Mouse (Mus musculus) heart, adult 11 months (tissue): Measurements from ENCODE around the gene Gatd1.
A peak's percentile ranks its signal among the peaks of the same experiment; 100 is the strongest.

Source experiments
- DNase-seq: peaks from one replicate; pipeline ENCODE4 v3.0.0; 2022

Gatd1 gene

DNA sequence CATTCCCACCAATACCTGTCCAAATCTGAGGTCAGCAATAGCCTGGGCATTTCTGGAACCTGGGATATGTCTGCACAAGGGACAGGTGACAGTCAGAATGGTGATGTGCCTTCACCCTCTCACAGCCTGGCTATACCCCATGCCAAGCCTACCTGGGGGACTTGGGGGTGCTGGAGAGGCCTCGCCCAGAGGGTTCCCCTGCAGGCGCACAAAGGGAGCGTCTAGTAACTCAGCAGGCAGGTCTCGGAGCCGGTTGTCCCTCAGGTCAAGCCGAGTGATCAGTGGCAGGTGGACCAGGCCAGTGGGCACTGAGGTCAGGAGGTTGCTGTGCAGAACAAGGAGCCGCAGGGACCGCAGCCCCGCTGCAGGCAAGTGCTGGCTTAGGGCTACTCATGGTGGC is 27.5 kb upstream of the Gatd1 start:
- peak; percentile 93 for DNase-seq

DNA sequence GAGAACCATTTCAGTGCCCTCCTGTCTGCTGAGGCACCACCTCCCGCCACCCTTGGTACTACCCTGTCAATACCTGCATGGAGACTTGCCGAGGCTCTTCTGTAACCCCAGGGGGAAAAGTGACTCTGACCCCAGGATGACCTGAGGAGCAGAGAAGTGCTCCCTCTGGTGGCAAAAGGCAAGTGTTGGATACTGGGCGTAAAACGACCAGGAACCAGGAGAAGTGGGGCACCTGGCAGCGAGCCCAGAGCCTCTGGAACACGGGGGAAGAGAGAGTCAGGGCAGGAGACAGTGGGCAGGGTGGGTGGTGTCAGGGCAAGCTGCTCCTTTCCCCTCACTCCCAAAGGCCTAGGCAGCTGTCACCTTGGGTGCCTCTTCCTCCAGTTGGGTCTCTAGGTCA is 26.7 kb upstream of the Gatd1 start:
- DNase-seq, result peak; percentile 96

DNA sequence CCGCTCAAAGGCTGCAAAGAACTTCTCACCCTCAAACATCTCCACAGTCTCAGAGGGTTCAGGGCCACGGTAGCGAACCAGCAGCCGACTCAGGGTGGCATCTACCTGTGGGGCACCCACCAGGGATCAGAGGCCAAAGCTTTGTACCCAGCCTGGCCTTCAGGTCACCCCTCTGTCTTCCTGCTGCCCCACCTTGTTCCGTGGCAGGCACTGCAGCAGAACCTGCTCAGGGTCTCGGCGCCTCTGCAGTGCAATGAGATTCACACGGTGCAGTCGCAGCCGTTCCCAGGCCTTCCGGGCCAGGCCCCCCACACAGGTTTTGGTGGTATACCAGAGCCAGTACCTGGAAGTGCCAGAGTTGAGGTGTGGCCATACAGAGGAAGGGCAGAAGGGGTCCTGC is 25.9 kb upstream of the Gatd1 start:
- peak; percentile 92 for DNase-seq

DNA sequence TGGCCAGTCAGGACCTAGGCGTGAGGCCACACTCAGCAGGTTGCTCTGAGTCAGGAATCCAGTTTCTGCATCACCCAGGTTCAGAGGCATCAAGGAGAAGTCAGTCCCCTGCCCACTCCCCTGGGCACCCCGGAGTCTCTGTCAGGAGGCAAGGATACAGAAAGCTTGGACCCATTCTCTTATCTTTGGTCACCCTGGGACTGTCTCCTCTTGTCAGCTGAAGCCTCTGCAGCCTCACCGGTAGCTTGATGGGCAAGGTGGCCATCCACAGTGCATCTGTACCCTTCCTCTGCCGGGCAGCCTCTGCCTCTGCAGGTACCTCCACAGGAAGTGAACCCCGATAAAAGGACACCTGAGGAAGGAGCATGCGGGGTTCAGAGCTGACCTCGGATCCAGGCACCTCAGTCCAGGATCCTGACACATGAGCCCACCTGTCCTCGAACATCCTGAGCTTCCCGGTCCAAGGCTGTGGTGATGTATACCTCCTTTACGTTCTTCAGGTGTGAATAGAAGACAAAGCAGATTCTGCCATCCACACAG is 25.3 kb upstream of the Gatd1 start:
- peak; percentile 84 for DNase-seq

DNA sequence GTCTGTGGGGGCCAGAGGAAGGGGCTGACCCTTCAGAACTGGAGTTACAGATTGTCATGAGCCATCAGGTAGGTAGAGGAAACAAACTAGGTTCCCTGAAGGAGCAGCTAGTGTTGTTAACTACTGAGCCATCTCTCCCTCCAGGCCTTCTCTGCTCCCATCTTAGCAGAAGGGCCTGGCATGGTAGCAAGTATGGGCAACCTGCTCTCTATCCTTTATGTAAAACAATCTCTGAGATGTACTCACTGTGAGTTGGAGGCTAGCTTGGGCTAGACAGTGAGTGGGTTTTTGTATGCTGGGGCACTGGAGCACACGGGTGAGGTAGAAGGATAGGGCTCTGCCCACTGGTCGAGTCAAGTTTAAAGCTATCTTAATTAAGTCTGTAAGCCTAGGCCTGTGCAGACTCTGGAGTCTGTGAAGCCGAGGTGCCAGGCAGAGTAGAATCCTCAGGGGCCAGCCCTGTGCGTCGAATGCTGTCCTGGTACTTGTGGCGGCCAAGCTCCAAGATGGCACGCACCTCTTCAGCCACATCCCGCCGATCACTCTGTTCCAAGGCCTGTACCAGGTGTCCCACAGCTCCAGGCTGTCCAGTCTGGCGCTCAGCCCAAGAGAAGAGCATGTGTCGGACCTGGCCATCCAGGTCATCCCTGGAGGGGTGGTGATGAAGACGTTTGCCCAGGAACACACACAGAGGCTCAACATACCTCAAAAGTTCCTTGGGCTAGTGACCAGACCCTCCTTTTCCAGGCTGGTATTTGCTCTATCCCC is 24.4 kb upstream of the Gatd1 start:
- DNase-seq, result peak; percentile 91

DNA sequence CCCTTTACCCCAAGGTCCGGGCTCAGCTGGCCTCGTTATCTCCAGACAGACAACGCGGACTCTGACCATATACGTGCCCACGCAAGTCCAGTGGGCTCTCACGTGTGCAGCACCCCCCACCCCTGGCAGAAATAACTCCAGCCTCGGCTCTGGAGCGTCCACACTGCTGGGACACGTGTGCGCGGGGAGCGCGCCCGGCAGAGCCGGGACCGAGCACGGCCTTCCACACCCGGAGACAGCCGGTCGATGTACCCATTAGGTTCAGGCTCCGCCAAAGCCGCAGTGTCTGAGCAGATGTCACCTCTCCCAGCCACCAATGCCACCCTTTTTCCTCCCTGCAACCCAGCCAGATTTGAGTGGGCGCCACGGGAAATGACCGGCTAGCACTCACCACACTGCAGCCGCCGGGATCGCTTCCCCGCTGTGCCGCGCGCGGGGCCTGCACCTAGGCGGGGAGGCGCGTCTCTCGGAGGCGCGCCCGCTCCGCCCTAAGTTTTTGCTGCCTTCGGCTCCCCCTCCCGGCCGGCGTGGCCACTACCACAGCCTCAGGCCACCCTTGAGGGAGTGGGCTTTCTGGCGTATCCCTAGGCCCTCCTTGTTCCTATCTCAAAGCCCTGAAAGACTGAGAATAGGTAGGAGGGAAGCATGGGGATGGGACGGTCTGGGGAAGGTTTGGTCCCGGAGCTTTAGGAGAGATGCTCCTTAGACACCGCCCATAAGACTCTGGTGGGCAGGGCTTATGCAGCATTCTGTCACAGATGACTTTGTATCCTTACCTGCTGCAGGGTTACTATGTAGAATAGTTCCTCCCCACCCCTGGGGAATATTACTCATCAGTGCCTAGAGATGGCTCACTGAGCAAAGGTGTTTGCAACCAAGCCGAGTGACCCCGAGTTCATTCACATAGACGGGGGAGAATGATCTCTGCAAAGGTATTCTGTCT is 23.5 kb upstream of the Gatd1 start, which contains the start of gene Slc25a22:
Gene Slc25a22 (minus strand): TSS at position 715 of the 943 bp plus-strand sequence.
- peak; percentile 99 for DNase-seq

DNA sequence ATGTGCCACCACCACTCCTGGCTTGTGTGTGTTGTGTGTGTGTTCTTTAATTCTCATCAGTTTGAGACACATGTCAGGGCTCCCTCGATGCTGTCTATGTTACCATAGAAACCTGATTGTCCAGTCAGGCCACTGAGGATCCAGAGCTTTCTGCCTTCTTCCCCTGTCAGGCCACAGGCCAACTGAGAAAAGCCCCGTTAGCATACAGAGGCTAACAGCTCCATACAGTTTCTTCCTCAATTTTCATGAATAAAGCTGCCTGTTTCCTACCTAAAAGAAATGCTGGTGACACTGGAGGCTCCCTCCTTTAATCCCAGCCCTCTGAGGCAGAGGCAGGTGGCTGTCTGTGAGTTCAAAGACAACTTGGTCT is 22.6 kb upstream of the Gatd1 start:
- DNase-seq, result peak; percentile 90

DNA sequence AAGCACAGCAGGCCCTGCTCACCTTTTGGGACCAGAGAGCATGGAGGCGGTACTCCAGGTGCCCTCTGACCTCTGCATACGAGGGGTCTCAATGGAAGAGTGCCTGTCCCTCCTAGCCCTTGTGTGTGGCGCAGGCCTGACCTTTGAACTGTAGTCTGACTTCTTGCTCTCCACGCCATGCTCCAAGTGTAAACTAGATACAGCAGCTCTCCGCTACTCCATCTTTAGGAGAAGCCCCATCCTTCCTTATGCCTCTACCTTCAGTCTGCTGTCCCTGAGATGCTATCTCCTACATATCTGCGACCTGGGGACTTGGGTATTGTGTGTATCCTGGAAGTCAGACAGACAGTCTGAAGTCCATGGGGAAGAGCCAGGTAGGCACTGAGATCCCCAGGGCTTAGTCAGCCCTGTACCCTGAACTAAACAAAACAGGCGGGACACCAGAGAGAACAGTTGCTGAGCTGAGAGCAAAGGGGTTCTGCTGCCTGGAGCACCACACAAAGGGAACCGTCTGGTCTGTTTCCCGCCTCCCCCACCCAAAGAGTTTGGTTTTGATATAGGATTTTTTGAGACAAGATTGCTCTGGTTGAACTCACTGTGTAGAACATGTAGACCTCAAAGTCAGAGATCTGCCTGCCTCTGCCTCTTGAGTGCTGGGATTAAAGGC is 22.1 kb upstream of the Gatd1 start:
- DNase-seq, result peak; percentile 89

DNA sequence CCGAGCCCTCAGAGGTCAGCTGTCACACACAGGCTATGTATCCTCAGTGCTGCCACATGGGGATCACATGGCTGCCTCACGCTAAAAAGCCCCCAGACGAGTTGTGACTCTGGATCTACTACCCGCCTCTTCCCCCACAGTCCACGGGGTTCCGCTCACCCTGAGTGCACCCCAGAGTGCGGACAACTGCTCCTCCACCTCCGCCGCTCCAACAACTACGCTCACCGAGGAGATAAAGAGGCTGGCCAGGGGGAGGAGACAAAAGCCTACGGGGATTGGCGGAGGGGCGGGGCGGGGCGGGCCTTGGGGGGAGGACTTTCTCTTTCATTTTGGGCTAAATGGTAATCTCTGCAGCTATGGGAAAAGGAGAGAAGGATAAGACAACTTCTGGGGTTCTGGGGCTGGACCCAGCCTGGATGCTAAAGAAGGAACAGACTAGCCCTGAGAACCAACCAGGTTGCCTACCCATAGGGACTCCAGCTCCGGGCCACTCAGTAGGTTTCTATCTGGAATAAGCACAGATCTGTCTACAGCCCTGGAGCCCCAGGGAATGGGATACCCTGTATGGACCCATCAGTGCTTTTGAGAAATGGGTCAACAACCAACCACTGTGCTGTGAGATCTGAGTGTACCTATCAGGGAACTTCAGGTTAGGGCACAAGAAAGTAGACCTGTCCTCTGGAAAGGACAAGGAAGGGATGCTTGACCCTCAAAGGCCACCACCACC is 21.4 kb upstream of the Gatd1 start:
- peak; percentile 98 for DNase-seq

DNA sequence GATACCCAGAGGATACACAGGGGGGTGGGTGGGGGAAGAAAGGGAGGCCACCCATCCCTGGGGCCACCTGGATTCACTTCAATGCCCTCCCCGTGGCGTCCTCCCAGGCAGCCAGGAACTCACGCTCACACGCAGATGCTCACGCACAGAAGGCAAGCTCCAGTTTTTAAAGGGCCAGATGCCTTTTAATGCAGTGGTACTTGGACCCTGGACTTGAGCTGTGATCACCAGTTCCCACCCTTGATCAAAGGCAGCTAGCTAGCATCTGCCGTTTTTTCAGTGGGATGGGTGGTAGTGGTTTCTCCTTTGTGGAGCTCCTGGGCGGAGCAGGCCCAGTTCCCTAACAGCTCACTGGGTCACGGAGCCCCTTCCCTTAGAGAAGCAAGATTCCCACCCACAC is 20.5 kb upstream of the Gatd1 start:
- peak; percentile 97 for DNase-seq

DNA sequence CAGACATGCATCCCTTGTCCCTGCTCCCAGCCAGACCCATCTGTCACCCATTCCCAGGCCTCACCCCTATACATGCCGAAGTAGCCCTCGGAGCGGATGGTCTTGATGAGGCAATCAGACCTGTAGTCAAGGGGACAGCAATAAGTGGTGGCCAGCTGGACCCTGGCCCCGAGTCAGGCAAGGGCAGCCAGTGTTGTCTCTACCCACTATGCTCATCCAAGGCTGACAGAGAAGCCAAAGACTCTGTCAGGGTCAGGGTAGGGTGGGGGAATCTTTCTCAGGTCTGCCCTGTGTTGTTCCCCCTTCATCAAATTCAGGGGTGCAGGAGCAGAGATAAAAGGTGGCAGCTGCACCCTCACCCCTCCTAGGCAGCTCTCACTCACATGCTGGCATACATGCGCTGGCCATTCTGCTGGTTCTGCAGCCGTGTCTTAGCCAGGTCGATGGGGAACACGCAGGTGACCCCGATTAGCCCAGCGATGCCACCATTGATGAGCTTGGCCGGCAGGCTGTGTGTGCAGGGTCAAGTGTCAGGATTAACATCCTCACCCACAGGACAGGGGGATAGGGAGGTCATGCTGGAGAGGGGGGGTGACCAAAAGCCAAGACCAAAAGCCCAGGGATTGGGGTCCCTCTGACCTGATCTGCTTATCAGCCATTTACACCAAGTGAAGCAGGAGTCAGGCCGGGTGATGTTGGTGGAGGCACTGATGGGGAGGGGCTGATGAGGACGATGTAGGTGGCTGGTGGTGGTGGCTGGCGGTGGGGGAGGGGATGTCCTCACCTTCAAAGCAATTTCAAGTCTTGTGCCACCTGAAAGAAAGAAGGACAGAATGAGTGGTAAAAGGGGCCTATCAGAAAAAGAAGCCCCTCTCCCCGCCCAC is 19.8 kb upstream of the Gatd1 start:
- DNase-seq, result peak; percentile 95

DNA sequence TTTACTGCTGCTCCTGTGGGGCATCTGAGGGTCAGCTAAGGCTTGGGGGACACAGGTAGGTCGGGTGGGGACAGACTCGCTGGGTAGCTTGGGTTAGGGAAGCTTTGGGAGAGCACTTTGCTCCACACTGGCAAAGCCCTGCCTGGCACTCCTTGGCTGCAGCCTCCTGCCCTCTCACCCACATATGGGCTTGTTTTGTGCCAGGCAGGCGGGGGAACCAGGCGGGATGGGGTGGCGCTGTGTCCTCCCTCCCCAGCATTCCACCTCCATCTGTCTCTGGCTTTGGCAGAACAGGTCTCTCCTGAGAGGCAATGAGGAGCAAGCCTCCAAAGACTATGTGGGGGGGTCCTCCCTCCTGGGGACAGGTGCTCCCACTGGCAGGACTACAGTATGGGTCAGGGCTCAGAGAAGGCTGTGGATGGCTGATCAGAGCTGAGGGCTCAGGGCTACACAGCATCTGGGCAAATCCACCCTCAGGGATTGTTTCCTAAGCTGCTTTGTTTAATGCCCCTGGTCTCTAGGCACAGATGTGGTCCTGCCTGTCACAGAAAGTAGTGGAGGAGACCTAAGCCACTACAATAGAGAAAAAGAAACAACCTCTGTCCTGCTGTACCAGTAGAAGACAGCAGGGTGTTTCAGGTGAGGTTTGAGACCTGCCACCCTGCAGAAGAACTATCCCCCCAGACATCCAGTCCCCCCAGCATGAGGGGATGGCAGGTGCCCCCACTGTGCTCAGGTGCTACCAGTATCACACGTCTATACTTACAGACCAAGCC is 19.0 kb upstream of the Gatd1 start:
- DNase-seq, result peak; percentile 98

DNA sequence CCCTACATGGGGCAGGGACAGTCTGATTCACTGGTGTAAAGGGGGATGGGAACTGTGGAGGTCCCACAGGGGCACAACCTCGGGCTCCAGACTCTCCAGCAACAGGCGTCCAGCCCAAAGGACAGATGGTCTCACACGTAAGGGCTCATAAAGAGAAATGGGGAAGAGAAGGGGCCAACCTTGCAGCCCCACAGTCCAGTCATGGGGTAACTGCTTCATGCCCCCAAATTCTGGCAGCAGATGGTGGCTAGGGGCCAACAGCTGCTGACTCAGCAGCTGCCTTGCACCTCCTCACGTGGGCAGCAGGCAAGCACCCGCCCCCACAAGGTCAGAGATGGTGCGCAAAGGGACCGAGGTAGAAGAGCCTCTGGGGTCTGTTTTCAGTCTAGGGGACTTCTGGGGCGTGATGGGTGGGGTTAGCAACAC is 18.3 kb upstream of the Gatd1 start:
- peak; percentile 95 for DNase-seq

DNA sequence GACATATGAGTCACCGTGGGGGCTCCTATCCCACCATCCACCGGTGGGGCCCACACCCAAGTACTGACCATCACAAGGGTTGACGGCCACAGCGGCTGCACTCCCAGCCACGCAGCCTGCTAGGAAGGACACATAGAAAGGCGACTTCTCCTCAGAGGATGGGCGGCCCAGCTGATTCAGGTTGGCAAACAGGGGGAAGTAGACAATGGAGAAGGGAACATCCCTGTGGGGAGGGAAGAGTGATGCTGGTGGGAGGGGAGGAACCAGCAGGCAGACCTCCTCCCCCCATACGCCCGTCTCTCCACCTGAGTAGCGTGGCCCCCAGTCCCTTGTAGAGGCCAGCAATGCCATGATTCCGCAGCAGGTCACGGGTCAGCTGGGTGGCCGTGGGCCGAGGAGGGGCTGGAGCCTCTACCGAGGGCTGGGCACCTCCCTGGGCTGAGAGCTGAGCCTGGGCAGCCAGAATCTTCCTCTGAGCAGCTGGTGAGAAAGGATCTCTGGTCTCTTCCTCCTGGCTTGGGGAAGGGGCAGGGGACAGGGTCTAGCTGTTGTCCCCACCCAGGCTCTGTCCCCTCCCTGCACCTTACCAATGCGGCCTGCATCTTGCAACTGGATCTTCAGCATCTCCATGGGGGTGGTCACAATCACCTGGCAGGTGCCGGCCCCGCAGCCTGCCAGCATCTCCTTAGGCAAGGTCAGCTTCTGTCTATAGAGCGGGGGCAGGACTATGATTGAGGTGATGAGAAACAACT is 17.7 kb upstream of the Gatd1 start:
- peak; percentile 91 for DNase-seq

DNA sequence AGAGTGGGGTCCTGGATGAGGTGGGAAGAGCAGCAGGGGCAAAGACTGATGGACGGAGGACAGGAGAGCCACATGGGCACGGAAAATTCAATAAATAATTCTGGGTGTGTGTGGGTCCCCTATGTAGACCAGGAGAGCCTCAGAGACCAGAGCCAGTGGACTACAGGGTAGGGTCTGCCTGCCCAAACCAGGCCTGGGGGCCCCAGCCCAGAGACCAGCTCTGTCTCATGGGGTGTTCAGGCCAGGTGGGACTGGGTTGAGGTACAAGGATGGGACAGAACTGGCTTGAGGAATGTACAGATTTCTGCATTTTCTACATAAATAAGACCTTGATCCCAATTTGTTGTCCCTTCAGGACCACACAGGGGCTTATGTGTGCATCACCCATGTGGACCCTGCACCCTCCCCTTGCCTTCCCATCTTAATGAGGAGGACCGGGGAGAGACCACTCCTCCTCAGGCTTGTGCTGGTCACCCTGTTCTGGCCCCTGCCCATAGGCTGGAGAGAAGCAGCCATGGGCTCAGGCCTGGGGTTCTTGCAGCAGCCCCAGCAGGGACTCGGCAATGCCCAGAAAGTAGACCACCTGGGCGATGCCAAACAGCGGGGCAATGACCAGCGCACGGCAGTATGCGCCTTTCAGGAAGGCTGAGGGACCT is 16.8 kb upstream of the Gatd1 start:
- DNase-seq, result peak; percentile 91

DNA sequence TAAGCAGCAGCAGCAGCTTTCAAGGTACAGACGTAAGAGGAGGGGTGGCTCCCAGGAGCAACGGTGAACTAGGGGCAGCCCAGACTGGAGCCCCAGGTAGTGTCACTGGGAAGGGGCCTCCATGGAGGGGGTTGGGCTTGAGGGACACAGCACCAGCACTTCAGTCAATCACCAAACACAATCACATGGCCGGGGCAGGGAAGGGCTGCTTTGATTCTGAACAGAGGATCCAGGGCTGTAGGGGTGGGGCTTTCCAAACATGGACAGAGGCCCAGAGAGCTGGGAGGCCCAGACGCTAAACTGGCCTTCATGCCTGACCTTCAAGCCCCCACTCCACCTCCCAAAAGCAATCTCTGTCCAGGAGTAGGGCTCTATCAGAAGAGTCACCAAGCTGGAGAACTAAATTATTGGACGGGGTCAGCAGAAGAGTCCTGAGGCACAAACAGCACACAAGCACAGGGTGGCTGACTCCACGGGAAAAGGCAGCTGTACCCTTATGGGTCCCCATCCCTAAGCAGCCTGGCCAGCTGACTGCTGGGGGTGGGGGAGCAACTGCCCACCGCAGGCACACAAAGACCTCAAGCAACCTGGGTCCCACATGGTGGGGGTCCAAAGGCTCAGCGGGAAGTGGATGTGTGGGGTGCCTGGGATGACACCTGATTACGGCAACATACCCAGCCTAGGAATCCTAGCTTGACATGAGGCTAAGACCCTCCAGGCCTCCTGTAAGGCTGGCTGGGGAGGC is 16.1 kb upstream of the Gatd1 start:
- peak; percentile 92 for DNase-seq

DNA sequence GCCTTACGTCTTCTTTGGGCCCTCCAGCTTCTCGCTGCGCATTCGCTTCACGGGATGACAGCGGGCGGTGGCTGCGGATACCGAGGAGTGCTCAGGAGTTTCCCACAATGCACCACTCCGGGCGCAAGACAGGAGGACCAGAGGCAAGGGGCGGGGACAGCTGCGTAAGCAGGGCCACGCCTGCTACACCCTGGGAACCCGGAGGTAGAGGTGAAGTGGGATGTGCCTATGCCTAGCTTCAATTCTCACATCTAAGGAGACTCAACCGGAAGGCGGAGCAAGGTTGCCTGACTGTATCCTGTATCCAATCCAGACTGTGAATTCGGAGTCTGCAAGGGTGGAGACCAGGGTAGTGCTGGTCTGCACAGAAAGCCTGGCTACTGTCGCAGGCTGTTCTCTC is 15.4 kb upstream of the Gatd1 start, which contains the start of gene Cend1:
Gene Cend1 (minus strand): TSS at position 182 of the 400 bp plus-strand sequence.
- DNase-seq, result peak; percentile 96

DNA sequence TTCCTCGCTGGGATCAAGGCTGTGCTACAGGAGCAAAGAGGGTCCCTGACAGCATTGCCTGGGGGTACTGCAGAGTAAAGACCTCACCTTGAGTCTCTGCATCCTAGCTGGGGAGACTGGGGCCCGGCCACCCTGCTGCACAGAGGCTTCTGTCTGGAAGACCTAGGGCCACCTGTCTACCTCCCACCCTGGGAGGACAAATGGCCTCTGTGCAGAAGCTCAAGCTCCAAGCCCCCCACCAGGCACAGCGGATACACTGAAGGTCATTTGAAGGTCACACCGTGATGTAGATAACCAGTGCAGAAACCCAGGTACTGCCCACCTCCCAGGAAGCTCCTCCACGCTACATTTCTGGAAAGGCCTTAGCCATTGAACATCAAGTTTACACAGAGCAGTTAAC is 14.8 kb upstream of the Gatd1 start:
- DNase-seq, result no peak
